Mouse (Mus musculus) B cell, adult 2 months (primary cell): ENCODE data around the gene She.

Experiments
- DNase-seq, 2 experiments: peaks; one replicate each; pipeline ENCODE4 v3.0.0; 2022

The She gene

DNA sequence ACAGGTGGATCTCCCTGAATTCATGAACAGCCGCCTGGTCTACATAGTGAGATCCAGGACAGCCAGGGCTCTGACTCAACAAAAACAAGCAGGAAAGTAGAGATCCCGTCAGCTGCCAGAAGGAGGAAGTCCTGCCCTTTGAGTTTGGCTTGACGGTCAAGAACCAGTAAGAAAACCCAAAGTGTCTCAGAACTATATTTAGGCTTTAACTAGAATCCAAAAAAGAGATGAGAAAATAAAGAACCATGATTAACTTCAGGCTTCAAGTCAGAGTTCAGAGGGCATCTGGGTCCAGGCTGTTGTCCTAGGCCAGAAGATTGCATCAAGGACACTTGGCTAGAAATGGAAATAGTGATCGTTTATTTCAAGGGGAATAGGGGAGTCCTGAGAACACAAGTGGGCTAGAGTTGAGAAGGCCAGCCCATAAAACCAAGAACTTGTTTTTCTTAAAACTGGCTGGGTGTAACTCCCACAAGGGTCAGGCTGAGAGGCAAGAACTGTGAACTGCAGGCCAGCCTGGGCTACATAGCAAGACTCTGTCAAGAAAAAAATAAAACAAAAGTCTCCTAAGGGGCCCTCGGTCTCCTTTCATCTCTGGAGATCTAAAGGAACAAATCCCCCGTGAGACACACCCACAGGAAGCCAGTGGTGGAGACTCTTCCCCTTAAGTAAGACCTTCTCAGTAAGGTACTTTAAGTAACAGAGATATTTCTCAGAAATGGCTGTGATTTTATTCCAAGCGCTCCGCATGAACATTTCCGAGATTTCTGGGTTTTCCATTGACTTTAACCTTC is 32.7 kb downstream of the She start:
- DNase-seq: no peak

DNA sequence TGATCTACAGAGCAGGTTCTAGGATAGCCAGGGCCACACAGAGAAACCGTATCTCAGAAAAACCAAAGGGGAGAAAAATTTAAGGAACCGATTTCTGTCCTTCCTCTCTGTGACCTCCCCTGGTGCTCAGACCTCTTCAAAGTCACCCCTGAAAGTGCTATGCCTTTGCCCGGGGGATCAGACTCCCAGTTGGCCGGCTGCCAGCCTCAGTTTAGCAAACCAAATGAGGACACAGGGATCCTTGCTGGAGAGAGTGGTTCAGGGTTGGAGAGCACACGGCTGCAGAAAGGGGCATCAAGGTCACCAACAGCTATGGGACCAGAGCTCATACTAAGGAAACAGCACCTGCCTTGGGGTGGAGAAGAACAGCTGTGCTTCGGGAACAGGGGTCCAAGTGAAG is 33.9 kb downstream of the She start:
- no peak for DNase-seq

DNA sequence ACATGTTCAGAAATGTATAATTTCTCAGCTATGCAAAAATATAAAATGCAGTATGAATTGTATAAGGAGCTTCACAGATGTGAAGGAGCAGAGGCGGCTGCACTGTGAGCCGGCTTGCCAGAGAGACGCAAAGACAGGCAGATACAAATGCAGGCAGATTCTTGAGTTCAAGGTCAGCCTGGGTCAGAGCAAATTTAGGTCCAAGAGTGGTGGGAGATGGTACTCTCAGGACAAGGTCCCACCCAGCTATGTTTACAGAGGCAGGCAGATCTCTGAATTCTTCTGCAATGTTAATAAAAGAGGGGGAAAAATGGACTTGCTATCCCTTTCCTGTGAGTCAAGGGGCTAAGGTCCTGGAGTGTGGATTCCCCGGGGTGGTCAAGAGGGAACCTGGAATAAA is 34.6 kb downstream of the She start:
- DNase-seq: no peak

DNA sequence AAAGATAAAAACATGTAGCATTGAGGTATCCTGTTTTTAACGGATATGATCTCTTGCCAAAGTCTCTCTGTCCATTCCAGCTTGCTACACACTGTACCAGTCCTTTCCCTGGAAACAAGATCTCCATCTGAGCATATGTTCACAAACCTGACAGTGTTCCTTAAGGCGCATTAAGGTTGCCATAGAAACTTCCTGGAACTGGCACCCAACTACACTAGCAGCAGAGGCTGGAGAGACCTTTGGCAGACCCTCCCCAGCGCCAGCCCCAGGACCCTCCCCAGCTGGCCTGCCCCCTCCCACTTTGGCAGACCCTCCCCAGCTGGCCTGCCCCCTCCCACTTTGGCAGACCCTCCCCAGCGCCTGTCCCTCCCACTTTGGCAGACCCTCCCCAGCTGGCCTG is 36.5 kb downstream of the She start:
- no peak for DNase-seq

DNA sequence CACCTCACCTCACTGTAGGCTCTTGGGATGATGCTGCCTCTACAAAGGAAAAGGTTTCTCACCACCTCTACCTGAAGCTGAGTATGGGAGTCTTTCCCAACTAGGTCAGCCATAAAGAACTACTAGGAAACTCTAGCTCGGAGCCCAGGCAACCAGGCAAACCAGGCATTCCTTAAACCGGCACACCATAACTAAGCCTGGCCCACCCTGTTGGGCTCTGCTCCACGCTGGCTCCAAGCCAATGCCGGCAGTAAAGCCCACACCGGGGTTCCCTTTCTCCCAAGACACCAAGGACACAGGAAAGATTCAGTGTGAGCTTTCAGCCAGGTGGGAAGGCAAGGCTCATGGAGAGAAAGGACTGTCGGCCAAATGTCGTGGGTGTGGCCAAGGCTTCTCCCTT is 37.2 kb downstream of the She start:
- DNase-seq: no peak

DNA sequence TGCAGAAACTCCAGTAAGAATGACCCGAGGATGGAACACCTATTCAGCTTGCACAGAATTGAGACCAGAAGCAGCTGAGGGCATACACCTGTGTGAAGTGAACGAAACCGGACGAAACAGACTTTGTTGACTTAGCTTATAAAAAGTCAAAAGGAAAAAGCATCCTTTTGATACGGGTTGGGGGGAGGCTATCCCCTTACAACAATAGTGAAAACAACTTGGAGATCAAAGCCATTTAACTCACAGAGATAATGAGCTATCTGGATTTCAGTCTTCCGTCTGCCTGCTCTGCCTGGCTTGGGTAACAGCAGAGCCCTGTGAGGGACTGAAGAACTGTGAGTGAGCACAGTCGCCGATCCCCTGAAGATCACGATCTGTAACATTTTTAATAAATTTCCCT is 37.8 kb downstream of the She start:
- DNase-seq: no peak

DNA sequence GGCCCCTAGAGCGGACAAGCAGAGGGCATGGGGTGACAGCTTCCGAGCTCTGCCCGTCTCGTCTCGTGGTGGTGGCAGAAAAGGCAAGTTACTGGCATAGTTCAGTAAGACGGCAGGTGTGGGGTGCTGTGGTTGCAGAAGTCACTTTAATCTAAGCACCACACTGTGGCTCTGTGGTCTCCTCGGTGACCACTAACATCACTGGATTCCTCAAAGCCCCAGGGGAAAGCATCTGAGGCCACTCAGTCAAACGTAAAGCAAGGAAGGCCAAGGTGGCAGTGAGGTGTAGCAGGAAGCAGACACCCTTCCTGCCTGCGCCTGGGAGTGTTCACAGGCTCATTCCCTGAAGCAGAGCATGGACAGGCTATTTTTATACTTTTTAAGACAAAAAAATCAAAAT is 38.4 kb downstream of the She start:
- peak; percentile 54 to 63 for DNase-seq

DNA sequence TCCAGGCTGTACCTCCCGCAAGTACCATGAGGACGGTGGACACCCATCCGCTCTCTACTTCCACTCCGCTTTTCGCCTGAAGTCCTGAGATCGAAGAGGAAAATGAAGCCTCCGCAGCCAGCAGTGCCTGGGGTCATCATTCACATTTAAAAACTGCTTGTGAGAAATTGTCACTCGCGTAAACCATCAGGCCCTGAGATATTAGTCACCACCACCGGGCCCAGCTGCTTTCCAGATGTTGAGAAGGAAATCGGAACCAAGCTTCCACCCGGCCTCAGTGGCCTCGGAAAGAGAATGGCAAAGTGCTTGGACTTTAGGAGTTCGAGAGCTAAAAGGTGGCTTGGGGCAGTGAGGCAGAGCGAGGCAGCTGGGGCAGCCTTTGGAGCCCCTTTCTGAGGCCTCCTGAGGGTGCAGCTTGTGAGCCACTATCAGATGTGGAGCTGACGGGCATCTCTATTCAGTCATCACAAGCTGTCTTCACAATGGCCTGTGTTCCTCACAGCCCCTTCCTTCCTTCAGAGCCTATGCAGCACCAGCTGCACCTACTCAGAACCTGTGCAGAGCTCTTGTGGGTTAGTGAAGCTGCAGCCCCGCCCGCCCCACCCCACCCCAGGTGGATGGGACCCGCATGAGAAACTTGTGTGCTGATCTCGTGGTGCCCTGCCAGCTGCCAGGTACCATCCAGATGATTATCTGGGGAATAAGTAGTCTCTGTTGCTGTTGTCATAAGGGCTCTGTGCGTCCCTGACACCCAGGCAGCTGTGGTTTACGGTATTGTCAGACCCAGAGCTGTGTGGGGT is 39.5 kb downstream of the She start:
- DNase-seq: peak in 1 of 2 experiments; percentile 24

DNA sequence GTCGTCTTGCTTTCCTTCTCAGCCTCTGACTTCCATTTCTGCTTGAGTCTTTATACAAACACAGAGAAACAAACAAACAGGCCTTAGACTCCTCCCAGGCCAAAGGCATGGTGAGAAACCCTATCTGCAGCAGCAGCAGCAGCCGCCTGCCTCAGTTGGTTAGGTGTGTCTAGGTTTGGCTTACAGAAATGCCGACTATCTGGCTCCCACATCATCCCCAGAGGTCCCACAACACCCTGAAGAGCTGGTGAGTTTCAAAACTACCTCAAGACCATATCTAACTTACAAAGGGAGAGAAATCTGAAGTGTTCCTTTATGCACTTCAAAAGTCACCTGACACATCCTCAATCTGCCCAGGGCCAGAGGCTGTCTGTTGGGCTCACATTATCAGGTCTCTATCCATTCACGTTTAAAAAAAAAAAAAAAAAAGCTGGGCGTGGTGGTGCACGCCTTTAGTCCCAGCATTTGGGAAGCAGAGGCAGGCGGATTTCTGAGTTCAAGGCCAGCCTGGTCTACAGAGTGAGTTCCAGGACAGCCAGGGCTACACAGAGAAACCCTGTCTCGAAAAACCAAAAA is 40.3 kb downstream of the She start:
- DNase-seq: no peak

DNA sequence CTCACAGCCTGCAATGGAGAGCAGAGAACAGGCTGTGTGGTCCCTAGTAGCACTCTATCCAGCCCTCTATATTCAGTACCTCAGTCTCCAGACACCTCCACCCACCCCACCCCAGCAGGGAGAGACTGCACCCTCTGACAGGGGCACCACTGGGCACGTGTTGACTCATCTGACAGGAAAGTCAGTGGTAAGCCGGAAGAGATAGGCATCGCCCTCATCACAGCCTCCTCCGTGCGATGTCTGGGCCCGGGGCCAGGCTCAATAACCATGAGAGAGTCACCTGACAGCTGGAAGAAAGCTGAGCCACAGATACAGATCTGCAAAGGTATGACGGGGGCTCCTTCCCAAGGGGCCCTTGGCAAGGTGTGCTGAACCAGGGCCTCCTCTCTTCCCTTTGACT is 41.0 kb downstream of the She start:
- DNase-seq: peak; percentile 39 to 50

DNA sequence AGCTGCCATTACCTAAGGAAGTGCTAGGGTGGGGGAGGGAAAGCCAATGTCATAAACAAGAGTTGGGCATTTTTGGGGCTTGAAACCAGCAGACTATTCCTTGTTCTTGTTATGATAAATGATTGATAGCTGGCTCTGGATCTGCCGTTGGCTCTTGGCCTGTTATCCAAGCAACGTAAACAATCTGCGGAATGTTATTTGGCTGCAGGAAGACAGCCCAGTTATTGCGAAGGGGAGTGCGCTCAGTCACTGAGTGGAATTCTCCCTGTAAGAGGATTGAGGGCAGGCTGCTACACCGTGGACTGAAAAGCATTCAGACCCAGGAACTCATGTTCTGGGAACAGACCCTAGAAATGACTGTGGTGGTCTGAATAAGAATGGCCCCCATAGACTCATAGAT is 41.5 kb downstream of the She start:
- no peak for DNase-seq

DNA sequence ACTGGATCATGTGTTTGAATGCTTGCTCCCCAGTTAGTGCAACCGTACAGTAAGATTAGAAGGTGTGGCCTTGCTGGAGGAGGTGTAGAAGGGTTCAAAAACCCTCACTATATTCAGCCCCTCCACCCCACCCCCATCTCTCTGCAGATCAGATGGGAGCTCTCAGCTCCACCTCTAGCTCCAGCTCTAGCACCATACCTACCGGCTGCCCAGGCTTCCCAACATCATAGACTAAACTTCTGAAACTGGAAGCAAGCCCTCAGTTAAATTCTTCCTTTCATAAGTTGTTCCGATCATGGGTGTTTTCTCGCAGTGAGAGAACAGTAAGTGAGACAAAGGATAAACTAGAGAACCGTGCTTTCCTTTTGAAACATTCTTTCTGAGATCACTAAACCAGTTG is 42.9 kb downstream of the She start:
- no peak for DNase-seq

DNA sequence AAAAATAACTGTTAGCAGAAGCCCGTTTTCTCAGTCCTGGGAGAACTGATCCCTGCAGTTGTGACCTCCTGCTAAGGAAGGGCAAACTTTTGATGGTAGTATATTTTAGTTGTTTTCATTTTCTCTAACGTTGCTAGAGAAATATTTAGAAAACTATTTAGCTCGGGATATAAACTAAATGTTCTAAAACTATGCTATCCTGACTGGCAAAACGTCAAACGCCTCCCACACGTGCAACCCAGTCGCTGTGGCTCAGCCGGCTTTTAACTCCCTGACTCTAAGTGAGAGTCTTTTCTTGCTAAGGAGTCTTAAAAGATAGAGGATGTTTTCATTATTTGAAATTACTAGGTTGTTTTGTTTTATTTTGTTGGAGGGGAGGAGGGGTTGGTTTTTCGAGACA is 43.9 kb downstream of the She start:
- DNase-seq: no peak

DNA sequence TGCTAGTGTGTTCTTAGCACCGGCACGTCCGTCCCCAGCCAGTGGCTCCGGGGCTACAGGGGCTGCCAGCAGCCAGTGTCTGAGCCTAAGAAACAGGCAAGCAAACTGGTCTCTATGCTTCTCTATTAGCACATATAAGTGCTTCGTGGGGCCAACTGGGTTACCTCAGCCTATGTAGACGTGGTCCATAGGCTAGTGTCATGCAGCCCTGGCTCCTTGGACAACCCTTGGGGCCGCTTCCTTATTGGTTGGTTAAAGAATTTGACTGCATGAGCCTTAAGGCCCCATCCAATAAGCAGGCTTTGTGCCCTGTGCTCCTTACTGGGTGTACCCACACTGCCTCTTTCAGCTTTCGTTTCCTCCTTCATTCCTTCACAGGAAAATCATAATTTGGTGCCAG is 44.6 kb downstream of the She start:
- DNase-seq: no peak

DNA sequence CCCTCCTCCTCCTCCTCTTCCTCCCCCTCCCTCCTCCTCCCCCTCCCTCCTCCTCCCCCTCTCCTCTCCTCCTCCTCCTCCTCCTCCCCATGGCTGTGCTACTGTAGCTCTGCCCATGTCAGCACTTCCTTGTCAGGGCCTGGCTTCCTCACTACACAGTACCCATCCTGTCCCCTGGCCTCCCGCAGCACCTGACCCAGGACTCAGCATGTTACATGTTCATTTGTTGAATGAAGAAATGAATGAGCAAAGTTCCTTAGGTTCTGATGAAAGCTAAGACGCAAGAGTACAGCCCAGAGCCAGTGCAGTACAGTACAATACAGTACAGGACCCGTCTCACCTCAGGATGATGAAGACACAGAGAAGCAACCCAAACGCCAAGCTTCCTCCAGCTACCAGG is 45.3 kb downstream of the She start:
- no peak for DNase-seq

DNA sequence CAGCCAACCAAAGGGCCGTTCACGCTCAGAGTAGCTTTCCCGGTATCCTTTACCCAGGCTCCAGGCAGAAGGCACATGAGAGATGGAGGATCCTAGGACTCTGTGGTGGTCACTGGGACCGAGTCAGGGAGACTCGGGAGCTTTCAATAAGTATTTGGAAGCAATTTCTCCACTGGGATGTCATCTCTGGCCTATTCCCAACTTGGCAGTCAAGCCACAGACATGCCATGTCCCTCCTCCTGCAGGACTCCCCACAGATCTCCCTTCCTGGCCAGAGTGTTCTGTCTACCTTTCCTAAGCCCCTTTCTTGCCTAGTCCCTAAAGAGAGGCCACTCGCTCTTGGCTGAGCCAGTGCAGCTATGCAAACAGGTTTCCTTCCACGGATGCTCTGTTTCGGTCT is 46.0 kb downstream of the She start:
- DNase-seq: no peak

DNA sequence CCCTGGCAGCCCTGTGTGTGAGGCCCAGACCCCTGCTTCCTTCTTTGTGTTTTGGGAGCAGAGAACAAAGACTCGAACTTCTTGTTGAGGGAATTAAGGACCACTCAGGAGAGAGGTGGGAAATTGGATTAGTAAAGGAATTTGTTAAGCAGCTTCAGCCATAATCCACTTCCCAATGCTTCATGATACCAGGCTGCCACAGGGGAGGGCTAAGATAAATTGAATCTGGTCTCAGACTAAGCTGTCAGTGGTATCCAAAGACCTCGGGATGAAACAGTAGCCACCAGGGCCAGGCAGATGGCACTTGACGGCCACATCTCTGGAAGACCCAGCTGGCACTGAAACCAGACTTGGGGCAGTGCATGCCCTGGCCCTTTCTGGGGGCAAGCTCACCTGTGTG is 47.3 kb downstream of the She start:
- DNase-seq: no peak

DNA sequence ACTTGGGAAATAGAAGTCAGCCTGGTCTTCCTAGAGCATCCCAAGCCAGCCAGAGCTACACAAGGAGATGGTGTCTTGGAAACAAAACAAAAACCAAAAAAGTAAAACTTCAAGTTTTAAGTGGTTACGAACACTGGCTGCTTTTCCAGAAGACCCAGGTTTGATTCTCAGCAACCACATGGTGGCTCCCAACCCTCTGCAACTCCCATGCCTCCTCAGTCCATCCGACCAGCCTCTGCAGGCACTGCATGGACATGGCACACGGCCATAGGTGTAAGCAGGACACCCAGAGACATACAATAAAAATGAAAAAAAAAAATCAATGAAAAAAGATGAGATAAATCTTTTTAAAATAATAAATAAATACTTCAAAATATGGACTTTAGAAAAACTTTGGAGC is 48.2 kb downstream of the She start:
- no peak for DNase-seq

DNA sequence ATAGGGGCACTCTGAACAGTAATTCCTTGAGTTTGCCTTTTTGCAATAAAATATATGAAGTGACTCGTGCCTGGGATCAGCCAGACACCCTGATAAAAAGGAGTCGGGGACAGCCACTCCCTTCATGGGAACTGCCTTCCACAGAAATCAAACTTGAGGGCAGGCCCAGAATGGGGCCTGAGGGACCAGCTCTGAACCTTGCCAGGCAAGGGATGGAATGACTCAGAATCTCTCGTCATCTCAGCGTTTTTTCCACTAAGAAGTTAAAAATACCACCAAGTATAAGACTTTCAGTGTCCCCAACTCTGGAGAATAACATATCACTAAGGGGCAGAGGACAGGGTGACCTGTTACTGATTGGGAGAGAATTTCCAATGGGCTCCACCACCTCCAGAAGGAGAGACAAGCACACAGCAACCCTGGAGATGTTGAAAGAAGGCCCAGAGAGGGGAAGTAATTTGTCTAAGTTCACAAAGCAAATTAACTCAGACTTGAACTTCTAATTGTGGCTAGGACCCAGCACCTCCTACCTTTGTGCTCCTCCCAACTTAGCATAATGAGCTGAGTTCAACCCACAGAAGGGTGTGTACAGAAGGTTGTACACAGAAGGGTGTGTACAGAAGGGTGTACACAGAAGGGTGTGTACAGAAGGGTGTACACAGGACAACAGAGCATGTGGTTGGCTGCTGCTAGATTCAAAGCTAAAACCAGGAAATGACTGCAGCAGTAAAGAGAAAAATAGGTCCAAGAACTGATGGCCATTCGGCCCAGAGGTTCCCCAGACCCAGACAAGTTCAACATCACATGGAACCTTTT is 49.1 kb downstream of the She start:
- DNase-seq: no peak

DNA sequence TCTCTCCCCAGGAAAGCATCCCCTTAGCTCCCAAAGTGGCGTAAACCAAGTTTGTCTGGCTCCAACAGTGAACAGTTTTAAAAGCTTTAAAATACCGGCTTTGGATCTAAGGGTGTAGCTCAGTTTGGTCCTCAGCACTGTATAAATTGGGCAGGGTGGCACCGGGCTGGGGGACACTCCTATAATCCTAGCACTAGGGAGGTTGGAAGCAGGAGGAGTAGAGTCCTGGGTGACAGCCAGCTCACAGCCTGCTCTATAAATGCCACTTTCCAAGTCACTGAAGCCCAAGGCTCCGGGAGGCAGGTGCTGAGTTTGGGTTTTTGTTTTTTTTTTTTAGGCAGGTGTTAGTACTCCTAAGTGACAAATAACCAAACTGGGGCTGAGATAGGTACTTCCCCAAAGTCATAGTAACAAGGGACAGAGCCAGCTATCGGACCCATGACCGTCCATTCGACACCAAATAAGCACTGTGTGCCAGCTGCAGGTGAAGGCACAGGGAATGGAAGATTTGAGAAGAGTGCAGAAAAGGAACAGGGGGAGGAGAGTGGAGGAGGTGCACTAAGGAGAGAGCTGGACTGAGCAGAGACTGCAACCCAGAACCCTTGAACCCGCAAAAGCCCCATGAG is 51.5 kb downstream of the She start:
- no peak for DNase-seq

DNA sequence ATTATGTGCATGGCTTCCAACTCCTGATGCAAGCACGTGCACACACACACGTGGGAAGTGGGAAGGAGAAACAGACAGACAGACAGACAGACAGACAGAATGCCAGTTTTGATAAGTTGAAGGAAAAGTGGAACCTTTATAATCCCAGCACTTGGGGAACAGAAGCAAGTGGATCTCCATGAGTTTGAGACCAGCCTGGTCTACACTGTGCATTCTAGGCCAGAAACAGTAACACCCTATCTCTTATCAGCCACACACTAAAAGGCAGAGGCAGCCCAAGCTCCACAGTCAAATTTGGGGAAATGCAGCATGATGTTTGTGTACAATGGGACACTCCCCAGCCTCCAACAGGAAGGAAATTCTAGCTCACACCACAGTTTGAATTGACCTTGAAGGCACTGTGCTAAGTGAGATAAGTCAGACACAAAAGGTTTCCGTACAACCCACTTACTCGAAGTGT is 52.4 kb downstream of the She start:
- DNase-seq: no peak

DNA sequence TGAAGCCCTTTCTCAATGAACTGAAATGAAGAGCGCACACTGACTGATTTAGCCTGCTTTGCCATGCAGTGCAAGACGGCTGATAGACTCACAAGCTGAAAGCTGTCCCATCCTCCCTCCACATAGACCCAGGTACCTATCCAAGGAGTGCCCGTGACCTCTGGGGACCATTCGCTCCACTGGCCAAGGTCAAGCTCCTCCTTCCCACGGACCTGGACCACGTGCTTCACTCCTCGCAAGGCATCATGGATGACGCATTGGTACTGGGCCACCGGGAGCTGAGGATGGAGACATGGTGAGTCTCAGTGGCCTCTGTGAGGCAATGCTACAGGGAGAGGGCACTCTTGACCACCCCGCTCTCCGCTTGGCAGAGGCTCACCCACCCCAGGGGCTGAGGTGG is 54.6 kb downstream of the She start:
- no peak for DNase-seq
